Mouse (Mus musculus) inflammation-experienced regulatory T-cells, adult 16 weeks (primary cell): Measurements from ENCODE around the gene Gpr157. TPM values are rescaled to one million over a fixed set of nuclear protein-coding genes. Genes with fewer than 3 reads are reported as not detected.

Source experiments
- polyA plus RNA-seq: library from polyadenylated mRNA; unstranded; fragments of 100-300 nt; shearing (Covaris generic); gene quantifications from one replicate; pipeline ENCODE4 v1.2.1, GENCODE M21; 2017

Gpr157 gene
- 0.26 TPM for polyA plus RNA-seq

GRCm38 (mm10) chr4:150087161-150087889, at the start of gene Gpr157:
Gpr157 (plus strand) TSS chr4:150087365.

GRCm38 (mm10) chr4:150119055-150119454, 31.9 kb downstream of the Gpr157 start, which contains the start of gene Slc2a5:
Slc2a5 (plus strand) TSS chr4:150119283.

Other genes starting within 250 kb of the Gpr157 start
- 9.6 TPM for gene Spsb1, start 132.3 kb upstream of the Gpr157 start, polyA plus RNA-seq
- 2.7 TPM for gene H6pd, start 78.3 kb upstream of the Gpr157 start, polyA plus RNA-seq
- not detected for gene Slc2a5, start 31.9 kb downstream of the Gpr157 start, polyA plus RNA-seq
- not detected for gene Slc2a7, start 61.6 kb downstream of the Gpr157 start, polyA plus RNA-seq
- gene Car6, start 114.0 kb downstream of the Gpr157 start, polyA plus RNA-seq, result not detected
- gene Eno1, start 149.4 kb downstream of the Gpr157 start, polyA plus RNA-seq, result 1,082 TPM
- gene Rere, start 194.3 kb downstream of the Gpr157 start, polyA plus RNA-seq, result 24.0 TPM